Mouse (Mus musculus): Measurements from ENCODE around the gene Ugt1a1.

Ugt1a1 gene

GRCm38 (mm10) chr1:88250023-88250422 is 38.3 kb downstream of the Ugt1a1 start:
- in situ Hi-C loops (cut with MboI; ENCODE audit: low pct_unique_long_range_greater_than_20kb in 1 of 2, low sequenced_read_pairs in 2 of 2, unreplicated experiment in 1 of 2), result no loop called here

GRCm38 (mm10) chr1:88253106-88253505 is 41.3 kb downstream of the Ugt1a1 start:
- in situ Hi-C loops (cut with MboI; ENCODE audit: low pct_unique_long_range_greater_than_20kb in 1 of 2, low sequenced_read_pairs in 2 of 2, unreplicated experiment in 1 of 2), result no loop called here

GRCm38 (mm10) chr1:88253540-88253939 is 41.8 kb downstream of the Ugt1a1 start:
- in situ Hi-C loops (cut with MboI; ENCODE audit: low pct_unique_long_range_greater_than_20kb in 1 of 2, low sequenced_read_pairs in 2 of 2, unreplicated experiment in 1 of 2), result no loop called here

- in situ Hi-C loops (cut with MboI; ENCODE audit: low pct_unique_long_range_greater_than_20kb in 1 of 2, low sequenced_read_pairs in 2 of 2, unreplicated experiment in 1 of 2), result no loop called here
Measured at GRCm38 (mm10) chr1:88254793-88255465, 43.2 kb downstream of the Ugt1a1 start.

GRCm38 (mm10) chr1:88255466-88255857 is 43.7 kb downstream of the Ugt1a1 start:
- in situ Hi-C loops (cut with MboI; ENCODE audit: low pct_unique_long_range_greater_than_20kb in 1 of 2, low sequenced_read_pairs in 2 of 2, unreplicated experiment in 1 of 2), result no loop called here

GRCm38 (mm10) chr1:88255989-88256754 is 44.4 kb downstream of the Ugt1a1 start:
- in situ Hi-C loops (cut with MboI; ENCODE audit: low pct_unique_long_range_greater_than_20kb in 1 of 2, low sequenced_read_pairs in 2 of 2, unreplicated experiment in 1 of 2), result no loop called here

- in situ Hi-C loops (cut with MboI; ENCODE audit: low pct_unique_long_range_greater_than_20kb in 1 of 2, low sequenced_read_pairs in 2 of 2, unreplicated experiment in 1 of 2), result no loop called here
Measured at GRCm38 (mm10) chr1:88256886-88257663, 45.3 kb downstream of the Ugt1a1 start.

GRCm38 (mm10) chr1:88257681-88258080 is 45.9 kb downstream of the Ugt1a1 start:
- in situ Hi-C loops (cut with MboI; ENCODE audit: low pct_unique_long_range_greater_than_20kb in 1 of 2, low sequenced_read_pairs in 2 of 2, unreplicated experiment in 1 of 2), result no loop called here

- in situ Hi-C loops (cut with MboI; ENCODE audit: low pct_unique_long_range_greater_than_20kb in 1 of 2, low sequenced_read_pairs in 2 of 2, unreplicated experiment in 1 of 2), result no loop called here
Measured at GRCm38 (mm10) chr1:88258361-88258760, 46.6 kb downstream of the Ugt1a1 start.

- in situ Hi-C loops (cut with MboI; ENCODE audit: low pct_unique_long_range_greater_than_20kb in 1 of 2, low sequenced_read_pairs in 2 of 2, unreplicated experiment in 1 of 2), result no loop called here
Measured at GRCm38 (mm10) chr1:88258881-88259642, 47.3 kb downstream of the Ugt1a1 start.

- in situ Hi-C loops (cut with MboI; ENCODE audit: low pct_unique_long_range_greater_than_20kb in 1 of 2, low sequenced_read_pairs in 2 of 2, unreplicated experiment in 1 of 2), result no loop called here
Measured at GRCm38 (mm10) chr1:88259643-88260024, 47.9 kb downstream of the Ugt1a1 start.

GRCm38 (mm10) chr1:88260114-88260513 is 48.4 kb downstream of the Ugt1a1 start:
- in situ Hi-C loops (cut with MboI; ENCODE audit: low pct_unique_long_range_greater_than_20kb in 1 of 2, low sequenced_read_pairs in 2 of 2, unreplicated experiment in 1 of 2), result no loop called here

- in situ Hi-C loops (cut with MboI; ENCODE audit: low pct_unique_long_range_greater_than_20kb in 1 of 2, low sequenced_read_pairs in 2 of 2, unreplicated experiment in 1 of 2), result no loop called here
Measured at GRCm38 (mm10) chr1:88260604-88261377, 49.0 kb downstream of the Ugt1a1 start.

- in situ Hi-C loops (cut with MboI; ENCODE audit: low pct_unique_long_range_greater_than_20kb in 1 of 2, low sequenced_read_pairs in 2 of 2, unreplicated experiment in 1 of 2), result no loop called here
Measured at GRCm38 (mm10) chr1:88261706-88262105, 49.9 kb downstream of the Ugt1a1 start.

GRCm38 (mm10) chr1:88262255-88262654 is 50.5 kb downstream of the Ugt1a1 start:
- in situ Hi-C loops (cut with MboI; ENCODE audit: low pct_unique_long_range_greater_than_20kb in 1 of 2, low sequenced_read_pairs in 2 of 2, unreplicated experiment in 1 of 2), result no loop called here

- in situ Hi-C loops (cut with MboI; ENCODE audit: low pct_unique_long_range_greater_than_20kb in 1 of 2, low sequenced_read_pairs in 2 of 2, unreplicated experiment in 1 of 2), result no loop called here
Measured at GRCm38 (mm10) chr1:88262961-88263360, 51.2 kb downstream of the Ugt1a1 start.

- in situ Hi-C loops (cut with MboI; ENCODE audit: low pct_unique_long_range_greater_than_20kb in 1 of 2, low sequenced_read_pairs in 2 of 2, unreplicated experiment in 1 of 2), result no loop called here
Measured at GRCm38 (mm10) chr1:88263778-88264177, 52.0 kb downstream of the Ugt1a1 start.

Measured in mouse embryonic stem cell (cell line).